Mouse (Mus musculus): Measurements from ENCODE around the gene Sult6b2. TPM values are rescaled to one million over a fixed set of nuclear protein-coding genes. Genes with fewer than 3 reads are reported as not detected.

Sult6b2 gene
- polyA plus RNA-seq, 1 experiment: not detected

DNA sequence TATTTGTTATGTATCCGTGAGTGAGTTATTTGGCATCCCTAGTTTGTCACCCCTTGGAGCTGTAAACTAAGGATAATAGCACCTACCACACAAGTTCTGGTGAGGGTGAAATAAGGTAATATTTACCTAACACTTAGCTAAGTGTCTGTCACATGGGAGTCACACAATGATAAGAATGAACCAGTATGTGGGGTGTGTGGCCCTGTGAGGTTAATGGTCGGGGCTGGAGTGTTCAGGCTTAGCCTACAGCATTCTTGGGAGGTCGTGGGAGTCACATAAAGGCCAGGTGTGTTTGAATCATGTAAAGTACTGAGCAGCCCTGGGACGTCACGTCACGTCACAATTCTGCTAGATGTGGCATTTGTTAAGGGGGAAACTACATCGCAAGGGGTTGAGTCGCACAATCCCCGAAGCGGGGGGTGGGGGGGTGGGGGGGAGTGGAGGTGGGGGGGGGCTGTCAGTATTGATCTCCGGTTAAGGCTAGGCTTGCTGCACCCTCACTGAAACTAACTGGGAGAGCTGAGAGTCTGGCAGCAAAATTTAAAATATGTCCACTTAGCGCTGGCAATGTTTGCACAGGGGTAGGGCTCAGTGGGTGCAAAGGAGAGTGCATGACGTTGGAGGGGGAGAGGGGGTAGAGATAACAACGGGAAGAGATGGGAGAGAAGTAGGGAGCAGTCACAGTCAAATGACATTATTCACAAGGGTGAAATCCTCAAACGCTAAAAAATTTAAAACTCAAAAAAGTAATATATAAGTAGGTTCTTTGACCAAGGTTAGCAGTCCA lies 8.5 kb downstream of the Sult6b2 start:
- Histone ChIP-seq H3K4me3 (ENCODE audit: insufficient read depth, low read depth, low read length) (no peak overlapping the region), H3K27ac (replicated peaks; ENCODE audit: low read depth, low read length) (no peak overlapping the region), H3K4me1 (ENCODE audit: control insufficient read depth, insufficient read depth, insufficient read length, low read length) (no peaks in the 10 kb centered on the region)

DNA sequence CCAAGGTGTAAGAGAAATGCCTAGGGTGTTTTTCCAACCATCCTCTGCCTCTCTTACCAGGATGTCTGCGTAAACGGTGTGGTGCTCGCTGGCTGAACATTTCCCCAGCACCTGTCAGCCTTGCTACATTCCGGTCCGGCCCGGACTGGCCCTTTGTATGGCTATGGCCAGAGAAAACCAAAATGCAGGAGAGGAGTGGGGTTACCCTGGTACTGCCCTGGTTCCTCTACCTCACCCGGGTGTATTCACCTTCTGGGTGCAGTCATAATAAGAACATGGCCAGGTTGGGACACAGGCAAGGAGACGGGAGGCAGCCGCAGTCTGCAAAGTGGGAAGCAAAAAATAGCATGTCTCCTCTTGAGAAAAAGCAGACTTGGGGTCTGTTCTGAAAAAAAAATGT lies 9.2 kb downstream of the Sult6b2 start:
- Histone ChIP-seq H3K27ac (replicated peaks; ENCODE audit: low read depth, low read length) (no peak overlapping the region), H3K4me1 (ENCODE audit: control insufficient read depth, insufficient read depth, insufficient read length, low read length) (no peaks in the 10 kb centered on the region), H3K4me3 (ENCODE audit: insufficient read depth, low read depth, low read length) (no peak overlapping the region)

DNA sequence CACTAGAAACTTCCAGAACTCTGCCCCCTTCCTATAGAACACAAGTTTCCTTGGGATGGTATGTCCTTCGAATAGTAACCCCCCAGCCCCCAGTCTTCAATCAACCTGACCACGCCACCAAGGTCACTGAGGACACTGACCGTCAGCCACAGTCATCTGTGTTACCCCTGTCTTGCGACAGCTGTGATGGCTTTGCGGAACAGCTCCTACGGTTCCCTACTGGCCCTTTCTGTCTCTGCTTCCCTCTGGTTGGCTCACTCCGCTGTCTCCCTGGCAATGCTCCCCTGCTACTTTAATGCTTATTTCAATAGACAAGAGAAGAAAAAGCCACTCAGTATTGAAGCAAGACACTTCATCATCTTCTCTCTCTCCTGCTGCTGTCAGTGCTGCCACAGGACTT lies 10.8 kb downstream of the Sult6b2 start:
- no peak overlapping the region for H3K4me3 ChIP-seq (ENCODE audit: insufficient read depth, low read depth, low read length)

DNA sequence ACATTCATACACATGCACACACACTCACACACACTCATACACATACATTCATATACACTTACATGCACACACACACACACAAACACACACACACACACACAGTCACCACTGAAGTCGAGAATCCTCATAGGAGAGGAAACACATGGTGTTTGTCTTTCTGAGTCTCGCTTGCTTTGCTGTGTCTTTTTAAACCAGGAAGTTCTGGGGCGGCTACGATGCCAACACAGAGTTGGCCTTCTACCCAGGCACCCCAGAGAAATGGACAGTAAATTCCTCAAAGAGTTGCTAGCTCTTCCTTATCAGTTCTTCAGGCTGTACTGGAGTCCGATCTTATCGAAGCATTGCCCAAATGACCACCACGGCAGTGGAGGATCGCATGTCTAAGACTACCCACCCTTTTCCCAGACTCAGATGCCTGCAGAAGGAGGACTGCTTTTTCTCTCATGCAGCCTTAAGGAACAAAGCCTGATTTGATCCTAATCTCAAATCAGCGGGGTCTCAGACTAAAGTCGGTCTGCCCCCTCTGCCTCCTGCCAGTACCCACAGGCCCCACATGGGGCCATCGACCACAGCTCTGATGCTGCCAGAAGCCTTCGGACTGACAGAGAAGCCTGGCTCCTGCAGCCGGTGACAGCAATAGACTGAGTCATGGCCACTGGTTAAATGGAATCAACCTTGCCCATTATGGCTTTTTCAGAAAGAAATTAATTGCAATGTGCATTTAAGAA lies 11.9 kb downstream of the Sult6b2 start:
- Histone ChIP-seq H3K4me3 (ENCODE audit: insufficient read depth, low read depth, low read length) (no peak overlapping the region), H3K27ac (replicated peaks; ENCODE audit: low read depth, low read length) (no peak overlapping the region), H3K4me1 (ENCODE audit: control insufficient read depth, insufficient read depth, insufficient read length, low read length) (no peaks in the 10 kb centered on the region)

More for the DNA sequence above, 10.8 kb downstream of the Sult6b2 start:
- Histone ChIP-seq H3K4me1 (ENCODE audit: control insufficient read depth, insufficient read depth, insufficient read length, low read length) (no peaks in the 10 kb centered on the region), H3K27ac (replicated peaks; ENCODE audit: low read depth, low read length) (no peak overlapping the region)

DNA sequence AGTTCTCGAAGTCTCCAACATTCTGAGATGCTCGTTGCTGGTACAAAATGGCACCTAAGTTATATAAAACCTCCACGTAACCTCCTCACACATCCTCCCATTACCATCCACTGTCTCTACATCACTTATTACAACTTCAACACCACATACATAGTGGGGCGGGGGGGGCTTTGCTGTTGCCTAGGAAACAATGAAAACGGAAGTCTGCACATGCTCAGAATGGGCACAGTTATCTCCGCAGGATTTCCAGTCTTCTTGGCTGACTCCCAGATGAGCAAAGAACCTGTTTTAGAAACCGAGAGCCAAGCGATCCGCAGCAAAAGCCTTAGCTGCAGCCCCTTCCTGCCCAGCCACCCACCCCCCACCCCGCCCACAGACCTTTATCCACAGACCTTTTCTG lies 14.6 kb downstream of the Sult6b2 start:
- Histone ChIP-seq H3K4me1 (ENCODE audit: control insufficient read depth, insufficient read depth, insufficient read length, low read length) (no peaks in the 10 kb centered on the region), H3K4me3 (ENCODE audit: insufficient read depth, low read depth, low read length) (no peak overlapping the region), H3K27ac (replicated peaks; ENCODE audit: low read depth, low read length) (no peak overlapping the region)

DNA sequence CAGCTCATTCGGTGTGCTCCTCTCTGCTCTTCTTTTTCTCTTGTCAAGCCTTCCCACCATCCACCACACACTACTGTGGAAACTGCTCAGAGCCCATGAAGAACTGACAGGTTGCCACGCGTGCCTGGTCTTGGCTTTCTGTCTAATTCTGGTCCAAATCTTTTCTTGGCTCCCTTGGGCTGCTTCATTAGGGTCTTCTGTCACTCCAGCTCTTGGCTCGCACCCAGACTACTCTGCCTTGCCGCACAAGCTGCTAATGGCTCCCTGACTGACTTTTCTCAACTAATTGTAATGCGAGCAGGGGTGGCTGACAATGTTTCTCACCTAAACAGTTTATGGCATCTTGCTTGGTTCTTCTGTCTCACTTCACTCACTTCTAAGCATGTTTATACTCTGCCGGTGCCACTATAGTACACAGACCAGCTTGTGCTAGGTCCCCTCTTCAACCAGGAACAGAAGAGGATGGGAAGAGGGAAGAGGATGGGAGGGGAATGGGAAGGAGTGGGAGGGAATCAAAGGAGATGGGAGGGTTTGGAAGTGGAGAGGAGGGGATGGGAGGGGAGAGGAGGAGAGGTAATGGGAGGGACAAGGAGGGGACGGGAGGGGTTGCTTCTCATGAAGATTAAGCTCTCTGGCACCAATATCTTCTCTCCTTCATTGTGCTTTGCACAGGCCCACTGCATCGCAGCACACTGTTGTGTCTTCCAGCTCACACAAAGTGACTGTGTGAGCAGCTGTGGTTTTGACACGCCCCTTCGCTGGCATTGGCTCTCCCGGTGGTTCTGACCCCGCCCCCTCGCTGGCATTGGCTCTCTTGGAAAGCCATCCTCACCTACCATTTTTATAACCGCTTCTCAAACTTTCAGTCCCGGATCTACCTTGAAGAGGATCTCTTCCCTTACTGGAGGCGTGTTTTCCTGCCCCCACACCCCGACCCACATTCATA lies 16.0 kb downstream of the Sult6b2 start:
- H3K4me1 ChIP-seq (ENCODE audit: control insufficient read depth, insufficient read depth, insufficient read length, low read length): no peaks in the 10 kb centered on the region
- no peak overlapping the region for H3K27ac ChIP-seq (replicated peaks; ENCODE audit: low read depth, low read length)
- no peak overlapping the region for H3K4me3 ChIP-seq (ENCODE audit: insufficient read depth, low read depth, low read length)

DNA sequence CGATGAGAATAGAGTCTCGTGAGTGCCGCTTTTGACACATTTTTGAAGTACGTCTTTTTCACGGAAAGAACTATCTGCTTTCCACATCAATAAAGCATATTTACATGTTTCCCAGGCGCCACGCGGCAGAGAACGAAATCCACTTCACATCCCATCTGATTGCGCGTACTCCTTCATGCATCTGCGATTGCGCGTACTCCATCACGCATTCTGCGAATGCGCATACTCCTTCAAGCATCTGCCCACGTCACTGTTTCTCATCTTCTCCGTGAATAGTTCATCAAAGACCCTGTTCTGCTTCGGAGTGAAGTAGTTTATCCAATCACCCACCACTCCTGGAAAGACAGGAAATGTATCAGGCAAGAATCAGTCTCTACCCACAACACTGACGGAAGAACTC lies 18.2 kb downstream of the Sult6b2 start:
- no peaks in the 10 kb centered on the region for H3K4me1 ChIP-seq (ENCODE audit: control insufficient read depth, insufficient read depth, insufficient read length, low read length)
- no peak overlapping the region for H3K27ac ChIP-seq (replicated peaks; ENCODE audit: low read depth, low read length)
- H3K4me3 ChIP-seq (ENCODE audit: insufficient read depth, low read depth, low read length): no peak overlapping the region

DNA sequence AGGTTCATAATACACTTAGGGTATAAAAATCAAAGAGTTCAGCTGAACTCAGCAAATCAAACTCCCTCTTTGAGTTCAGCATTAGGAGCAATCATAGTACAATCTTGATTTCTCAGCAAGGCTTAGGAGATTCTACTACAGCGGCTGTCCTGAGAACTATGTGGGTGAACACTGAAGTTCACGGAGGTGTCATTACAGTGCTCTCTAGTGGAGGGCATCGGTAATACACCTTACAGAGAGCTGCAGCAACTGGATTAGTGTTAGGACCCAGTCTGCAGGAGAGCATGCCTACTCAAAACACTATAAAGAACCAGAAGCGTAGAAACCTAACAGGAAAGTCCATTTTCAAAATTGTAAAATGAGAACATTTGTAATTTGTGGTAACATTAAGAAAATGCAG lies 19.0 kb downstream of the Sult6b2 start:
- H3K4me3 ChIP-seq (ENCODE audit: insufficient read depth, low read depth, low read length): no peak overlapping the region
- no peak overlapping the region for H3K27ac ChIP-seq (replicated peaks; ENCODE audit: low read depth, low read length)
- no peaks in the 10 kb centered on the region for H3K4me1 ChIP-seq (ENCODE audit: control insufficient read depth, insufficient read depth, insufficient read length, low read length)

DNA sequence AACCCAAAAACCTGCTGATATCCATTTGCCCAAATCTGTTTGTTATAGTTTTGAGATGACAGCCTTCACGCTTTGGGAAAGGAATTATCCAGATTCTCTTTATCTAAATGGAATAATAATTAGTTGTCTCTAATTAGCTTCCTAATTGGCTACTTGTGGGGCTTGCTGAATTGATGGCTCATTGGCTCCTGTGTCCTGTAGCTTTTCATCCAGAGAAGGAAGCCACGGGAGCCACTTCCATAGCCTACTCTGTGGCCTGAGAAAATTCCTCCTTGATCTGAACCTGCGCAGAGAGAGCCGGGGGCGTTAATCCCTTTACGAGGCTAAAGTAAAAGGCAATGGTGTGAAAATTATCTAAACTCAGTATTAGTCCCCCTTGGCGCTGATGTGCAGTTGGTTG lies 23.0 kb downstream of the Sult6b2 start:
- no peak overlapping the region for H3K27ac ChIP-seq (replicated peaks; ENCODE audit: low read depth, low read length)
- peaks cover under 1% of the 10 kb centered on the region for H3K4me1 ChIP-seq (ENCODE audit: control insufficient read depth, insufficient read depth, insufficient read length, low read length)
- no peak overlapping the region for H3K4me3 ChIP-seq (ENCODE audit: insufficient read depth, low read depth, low read length)

DNA sequence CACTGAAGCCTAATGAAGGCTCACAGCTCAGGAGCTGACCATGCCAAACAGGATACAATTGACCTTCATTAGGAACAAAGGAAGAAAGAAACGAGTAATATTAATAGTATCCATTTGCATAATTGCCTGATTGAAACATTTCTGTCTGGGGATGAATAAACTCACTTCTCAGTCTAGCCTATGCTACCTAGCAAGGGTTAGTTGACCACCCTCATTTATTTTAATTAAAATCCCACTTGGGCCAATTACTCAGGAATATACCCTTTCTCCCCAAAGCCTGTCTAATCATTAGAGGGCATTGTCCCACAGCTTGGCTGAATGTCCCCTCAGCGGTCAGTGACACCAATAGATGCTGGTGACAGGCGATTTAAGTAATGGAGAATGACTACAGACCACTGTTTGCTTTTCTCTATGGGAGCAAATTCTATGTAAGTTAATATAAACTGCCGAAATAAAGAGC lies 23.7 kb downstream of the Sult6b2 start:
- H3K4me3 ChIP-seq (ENCODE audit: insufficient read depth, low read depth, low read length): no peak overlapping the region
- H3K27ac ChIP-seq (replicated peaks; ENCODE audit: low read depth, low read length): no peak overlapping the region
- H3K4me1 ChIP-seq (ENCODE audit: control insufficient read depth, insufficient read depth, insufficient read length, low read length): peaks cover 7% of the 10 kb centered on the region

DNA sequence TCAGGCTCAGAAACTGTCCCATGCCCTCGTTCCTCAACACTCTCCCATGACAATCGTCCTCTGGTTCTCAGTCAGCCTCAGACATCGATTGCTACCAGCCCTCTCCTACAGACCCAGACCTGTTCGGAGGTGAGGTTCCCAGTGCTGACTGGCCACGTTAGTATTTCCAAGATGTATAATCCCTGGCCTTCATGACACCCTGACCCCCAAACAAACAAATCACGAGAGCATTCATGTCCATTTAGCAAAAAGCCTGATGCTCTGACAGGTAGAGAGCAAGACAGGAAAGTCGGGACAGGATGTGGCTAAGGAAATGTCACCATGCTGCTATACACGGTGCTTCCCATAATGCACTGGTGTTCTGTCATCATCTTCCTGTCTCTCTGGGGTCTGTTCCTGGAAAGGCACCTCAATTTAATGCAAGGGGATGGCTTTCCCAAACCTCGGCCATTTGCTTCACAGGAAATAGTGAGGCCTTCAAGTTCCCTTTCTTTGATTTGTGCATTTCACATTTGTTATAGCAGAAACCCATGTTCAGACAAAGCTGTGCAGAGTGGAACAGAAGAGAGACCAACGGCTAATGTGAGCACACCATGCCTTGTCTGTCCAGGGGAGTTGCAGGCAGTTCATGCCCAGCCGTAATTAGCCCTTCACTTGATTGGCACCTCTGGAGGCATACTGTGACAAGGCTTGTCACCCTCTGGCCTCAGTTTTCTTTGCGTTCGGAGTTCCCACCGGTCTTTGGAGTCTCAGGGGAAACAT lies 24.3 kb downstream of the Sult6b2 start:
- H3K4me1 ChIP-seq (ENCODE audit: control insufficient read depth, insufficient read depth, insufficient read length, low read length): peaks cover 7% of the 10 kb centered on the region
- no peak overlapping the region for H3K27ac ChIP-seq (replicated peaks; ENCODE audit: low read depth, low read length)
- H3K4me3 ChIP-seq (ENCODE audit: insufficient read depth, low read depth, low read length): no peak overlapping the region

DNA sequence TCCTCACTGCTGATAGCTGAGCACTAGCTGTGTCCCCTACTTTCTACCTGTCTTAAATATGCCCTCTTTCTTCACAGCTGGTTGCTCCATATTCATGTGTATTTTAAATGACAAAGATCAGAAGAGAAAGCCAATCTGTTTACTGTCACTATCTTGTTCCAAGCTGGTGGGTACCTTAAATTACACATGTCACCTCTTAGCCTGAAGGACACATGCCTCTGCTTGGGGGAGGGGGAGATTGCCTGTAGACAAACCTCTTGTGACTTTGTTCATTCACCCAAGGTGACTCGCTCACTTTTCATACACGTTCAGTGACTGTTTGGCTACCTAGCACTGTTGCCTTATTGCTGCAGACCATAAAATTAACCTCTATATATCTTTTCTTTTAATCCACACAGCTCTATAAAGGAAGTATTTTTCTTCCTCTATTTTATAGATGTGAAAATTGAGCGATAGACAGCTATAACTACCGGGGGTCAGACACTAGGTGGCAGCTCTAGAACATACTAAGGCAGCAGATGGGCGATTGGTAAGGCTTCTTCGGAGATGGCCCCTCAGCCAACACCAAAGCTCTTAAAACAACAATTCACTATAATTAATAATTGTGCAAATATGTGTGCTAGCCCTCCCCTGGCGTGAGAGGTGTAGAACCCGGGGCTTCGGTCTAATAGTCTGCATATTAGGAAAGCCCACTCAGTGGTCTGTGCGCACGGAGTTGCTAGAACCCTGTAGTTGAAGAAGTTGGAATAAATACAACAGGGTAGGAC lies 25.1 kb downstream of the Sult6b2 start:
- H3K4me1 ChIP-seq (ENCODE audit: control insufficient read depth, insufficient read depth, insufficient read length, low read length): peaks cover 7% of the 10 kb centered on the region
- no peak overlapping the region for H3K4me3 ChIP-seq (ENCODE audit: insufficient read depth, low read depth, low read length)
- no peak overlapping the region for H3K27ac ChIP-seq (replicated peaks; ENCODE audit: low read depth, low read length)

DNA sequence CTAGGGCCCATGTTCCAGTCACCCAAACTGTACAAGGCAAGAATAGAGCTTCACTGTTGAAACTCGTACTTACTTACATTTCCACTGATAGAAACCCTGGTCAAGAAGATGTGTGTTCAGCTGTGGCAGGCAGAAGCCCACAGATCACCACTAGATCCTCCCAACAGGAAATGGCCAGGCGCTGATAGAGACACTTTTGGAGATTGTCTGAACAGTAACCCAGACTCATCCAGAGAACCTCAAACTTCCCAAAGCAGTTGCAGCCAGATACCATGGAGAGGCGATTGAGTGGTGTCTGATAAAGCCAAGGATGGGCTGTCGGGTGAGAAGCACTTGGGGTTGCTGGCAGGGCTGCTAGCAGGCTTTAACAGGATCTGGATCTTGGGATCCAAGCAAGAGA lies 27.4 kb downstream of the Sult6b2 start:
- Histone ChIP-seq H3K4me1 (ENCODE audit: control insufficient read depth, insufficient read depth, insufficient read length, low read length) (peaks cover 7% of the 10 kb centered on the region), H3K4me3 (ENCODE audit: insufficient read depth, low read depth, low read length) (no peak overlapping the region), H3K27ac (replicated peaks; ENCODE audit: low read depth, low read length) (no peak overlapping the region)

DNA sequence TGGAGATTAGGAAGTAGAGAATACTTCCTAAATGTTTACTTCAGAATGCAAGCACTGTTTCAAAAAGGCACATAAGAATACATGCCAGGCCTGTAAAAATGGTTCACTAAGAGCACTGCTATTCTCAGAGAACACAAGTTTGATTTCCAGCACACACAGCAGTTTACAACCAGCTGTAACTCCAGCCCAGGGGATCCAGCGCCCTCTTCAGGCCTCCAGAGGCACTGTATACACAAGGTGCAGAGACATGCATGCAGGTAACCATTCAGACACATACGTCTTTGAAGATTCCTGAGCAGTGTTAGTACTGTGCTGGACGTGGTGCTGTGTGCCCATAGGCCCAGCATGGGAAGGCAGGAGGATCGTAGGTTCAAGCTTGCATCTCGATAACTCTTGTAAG lies 30.7 kb downstream of the Sult6b2 start:
- Histone ChIP-seq H3K4me1 (ENCODE audit: control insufficient read depth, insufficient read depth, insufficient read length, low read length) (peaks cover 7% of the 10 kb centered on the region), H3K27ac (replicated peaks; ENCODE audit: low read depth, low read length) (no peak overlapping the region), H3K4me3 (ENCODE audit: insufficient read depth, low read depth, low read length) (no peak overlapping the region)
